Mouse (Mus musculus) kidney, postnatal 36 days (tissue): ENCODE measurements around the gene Ttyh2.

Source experiments
- DNase-seq, 2 experiments: peaks; one replicate each; pipeline ENCODE4 v3.0.0; 2021 to 2022; ENCODE audit warnings: mixed read lengths in 2 of 2

Gene Ttyh2

DNA sequence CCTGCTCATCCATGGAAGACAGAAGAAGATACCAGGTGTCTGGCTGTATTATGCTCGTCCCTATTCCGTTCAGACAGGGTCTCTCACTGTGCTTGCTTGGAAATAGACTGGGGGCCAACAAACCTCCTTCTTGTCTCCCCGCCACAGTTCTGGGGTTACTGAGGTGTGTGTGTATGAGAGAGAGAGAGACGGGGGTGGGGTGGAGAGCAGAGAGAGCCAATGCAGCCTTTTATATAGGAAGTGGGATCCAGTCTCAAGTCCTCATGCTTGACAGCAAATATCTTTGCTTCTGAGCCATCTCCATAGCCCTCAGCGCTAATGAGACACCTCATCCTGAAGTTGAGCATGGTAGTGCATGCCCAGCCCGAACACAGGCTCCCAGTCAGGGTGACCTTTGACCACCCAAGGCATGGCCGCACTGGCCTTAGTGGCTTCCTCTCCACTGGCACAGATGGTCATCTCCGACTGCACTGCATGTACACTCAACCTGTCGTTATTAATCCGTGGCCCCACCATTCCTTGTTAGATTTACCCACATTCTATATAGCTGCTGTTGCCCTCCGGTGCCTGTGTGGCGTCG lies 7.2 kb downstream of the Ttyh2 start:
- peak; percentile 41 to 66 for DNase-seq

- DNase-seq = peak in 1 of 2 experiments; percentile 45
These were observed 7.9 kb downstream of the Ttyh2 start for GRCm38 (mm10) chr11:114683029-114683721.

DNA sequence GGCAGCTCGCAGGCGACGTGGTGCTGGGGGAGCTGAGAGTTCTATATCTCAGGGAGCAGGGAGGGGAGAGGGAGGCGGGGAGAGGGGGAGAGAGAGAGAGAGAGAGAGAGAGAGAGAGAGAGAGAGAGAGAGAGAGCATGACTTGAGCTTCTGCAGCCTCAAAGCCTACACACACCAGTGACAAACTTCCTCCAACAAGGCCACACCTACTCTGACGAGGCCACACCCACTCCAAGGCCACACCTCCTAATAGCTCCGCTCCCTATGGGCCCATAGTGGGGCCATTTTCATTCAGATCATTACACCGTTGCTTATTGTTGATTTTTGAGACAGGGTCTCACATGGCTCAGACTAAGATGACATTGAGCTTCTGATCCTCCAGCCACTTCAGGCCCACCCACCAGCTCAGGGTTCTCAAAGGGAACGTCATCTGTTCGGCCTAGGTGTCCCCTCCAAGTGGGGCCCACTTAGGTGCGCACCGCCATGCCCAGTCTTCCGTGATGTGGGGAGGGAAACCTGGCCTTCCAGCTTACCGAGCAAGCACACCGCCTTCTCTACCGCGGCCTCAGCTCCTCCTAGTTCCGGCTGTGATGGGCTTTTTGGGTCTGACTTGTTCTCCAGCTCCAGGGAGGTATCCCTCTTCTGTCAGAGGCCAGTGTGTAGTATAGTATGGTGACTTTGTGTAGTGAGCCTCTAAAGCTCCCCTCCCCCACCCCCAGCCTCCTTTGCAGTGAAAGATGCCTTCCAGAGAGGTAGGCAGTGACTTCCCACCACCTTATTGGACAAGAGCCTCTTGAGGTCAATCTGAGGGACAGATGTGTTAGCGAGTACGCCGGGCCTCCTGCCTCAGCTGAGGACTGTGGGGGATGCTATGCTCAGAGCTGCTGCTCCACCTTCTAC lies 8.7 kb downstream of the Ttyh2 start:
- no peak for DNase-seq

DNA sequence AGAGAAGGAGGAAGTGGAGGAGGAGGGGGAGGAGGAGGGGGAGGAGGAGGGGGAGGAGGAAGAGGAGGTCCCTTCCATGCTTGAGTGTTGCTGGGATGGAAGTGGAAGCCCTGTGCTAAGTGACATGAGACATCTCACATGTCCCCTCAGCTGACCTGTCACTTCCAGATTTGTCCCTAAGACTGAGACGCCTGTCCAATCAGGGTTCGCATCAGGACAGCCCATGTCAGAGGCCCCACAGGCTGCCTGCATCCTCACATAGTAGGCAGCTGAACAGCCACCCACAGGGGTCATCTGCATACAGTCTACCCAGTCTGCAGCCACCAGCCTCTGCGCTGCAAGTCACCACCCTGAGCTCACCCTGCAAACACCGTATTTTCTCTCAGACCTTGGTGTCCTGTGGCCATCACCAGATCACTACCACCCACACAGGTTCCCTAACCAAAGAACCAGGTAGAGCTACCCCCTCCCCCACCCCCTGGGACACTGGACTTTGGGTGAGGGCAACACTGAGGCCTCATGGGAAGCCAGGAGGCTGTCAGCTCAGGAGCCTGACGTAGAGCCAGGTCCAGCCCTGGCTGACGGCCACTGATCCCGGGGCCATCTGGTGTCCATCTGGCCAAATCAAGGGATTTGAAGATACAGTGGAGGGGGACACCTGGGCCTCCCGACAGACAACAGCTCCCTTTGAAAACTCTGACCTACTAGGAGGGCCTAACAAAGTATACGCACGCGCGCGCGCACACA lies 9.6 kb downstream of the Ttyh2 start:
- DNase-seq = peak; percentile 86 to 92

- no peak for DNase-seq
These were observed 10.4 kb downstream of the Ttyh2 start for GRCm38 (mm10) chr11:114685526-114686040.

DNA sequence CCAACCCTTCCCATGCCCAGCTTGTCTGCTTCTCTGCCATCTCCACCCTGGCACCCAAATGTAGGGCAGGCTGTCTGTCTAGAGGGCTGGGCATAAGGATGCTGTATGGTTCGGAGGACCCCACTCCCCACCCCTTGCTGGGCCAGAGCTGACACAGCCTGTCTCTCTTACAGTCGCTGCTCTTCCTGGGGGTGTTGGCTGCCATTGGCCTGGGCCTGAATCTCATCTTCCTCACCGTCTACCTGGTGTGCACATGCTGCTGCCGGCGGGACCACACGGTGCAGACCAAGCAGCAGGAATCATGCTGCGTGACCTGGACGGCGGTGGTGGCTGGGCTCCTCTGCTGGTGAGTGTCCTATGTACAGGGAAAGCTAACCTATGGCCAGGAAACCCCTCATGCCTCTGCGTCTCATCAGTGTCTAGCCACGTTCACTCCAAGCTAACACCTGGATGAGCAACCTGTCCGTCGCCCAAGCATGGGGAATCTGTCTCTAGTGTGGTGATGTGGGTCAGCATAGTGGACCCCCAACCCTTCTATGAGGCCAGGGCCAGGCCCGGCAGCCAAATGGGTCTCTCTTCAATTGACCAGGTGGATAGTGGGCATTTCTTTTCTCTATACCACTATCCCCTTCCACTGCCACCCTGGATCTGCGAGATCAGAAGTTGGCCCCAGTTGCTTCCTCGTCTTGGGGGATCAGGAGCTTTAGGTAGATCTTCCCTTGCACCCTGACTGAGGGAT lies 11.2 kb downstream of the Ttyh2 start:
- no peak for DNase-seq

GRCm38 (mm10) chr11:114687574-114688188 lies 12.4 kb downstream of the Ttyh2 start:
- peak in 1 of 2 experiments; percentile 34 for DNase-seq

DNA sequence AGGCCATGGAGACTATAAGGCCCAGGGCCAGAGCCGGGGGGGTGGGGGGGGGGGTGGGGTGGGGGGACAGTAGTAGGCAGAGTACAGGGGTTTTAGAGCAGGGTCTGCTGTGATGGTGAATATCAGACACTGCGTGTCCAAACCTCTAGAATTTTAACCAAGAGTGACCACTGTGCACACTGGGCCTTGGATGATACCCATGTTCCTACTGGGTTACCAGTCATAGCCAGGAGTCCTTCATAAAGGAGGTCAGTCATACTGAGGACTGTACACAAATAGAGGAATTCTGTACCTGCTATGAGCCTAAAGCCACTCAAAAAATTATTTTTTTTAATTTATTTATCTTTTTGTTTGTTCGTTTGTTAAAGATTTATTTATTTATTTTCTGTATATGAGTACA lies 13.5 kb downstream of the Ttyh2 start:
- DNase-seq = no peak

DNA sequence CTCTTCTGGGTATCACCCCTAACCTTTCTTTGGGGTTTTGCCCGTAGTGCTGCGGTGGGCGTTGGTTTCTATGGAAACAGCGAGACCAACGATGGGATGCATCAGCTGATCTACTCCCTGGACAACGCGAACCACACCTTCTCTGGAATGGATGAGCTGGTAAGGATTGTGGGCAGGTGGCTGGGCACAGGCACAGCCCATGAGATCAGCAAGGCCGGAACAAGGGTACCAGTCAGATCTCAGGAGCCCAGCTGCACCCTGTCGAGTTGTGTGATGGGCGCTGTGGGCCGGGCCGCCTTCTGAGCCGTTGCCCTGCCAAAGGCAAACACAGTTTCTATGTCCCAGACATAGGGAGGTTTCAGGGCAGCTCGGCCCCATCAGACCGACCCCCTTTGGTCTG lies 15.0 kb downstream of the Ttyh2 start:
- DNase-seq = no peak

DNA sequence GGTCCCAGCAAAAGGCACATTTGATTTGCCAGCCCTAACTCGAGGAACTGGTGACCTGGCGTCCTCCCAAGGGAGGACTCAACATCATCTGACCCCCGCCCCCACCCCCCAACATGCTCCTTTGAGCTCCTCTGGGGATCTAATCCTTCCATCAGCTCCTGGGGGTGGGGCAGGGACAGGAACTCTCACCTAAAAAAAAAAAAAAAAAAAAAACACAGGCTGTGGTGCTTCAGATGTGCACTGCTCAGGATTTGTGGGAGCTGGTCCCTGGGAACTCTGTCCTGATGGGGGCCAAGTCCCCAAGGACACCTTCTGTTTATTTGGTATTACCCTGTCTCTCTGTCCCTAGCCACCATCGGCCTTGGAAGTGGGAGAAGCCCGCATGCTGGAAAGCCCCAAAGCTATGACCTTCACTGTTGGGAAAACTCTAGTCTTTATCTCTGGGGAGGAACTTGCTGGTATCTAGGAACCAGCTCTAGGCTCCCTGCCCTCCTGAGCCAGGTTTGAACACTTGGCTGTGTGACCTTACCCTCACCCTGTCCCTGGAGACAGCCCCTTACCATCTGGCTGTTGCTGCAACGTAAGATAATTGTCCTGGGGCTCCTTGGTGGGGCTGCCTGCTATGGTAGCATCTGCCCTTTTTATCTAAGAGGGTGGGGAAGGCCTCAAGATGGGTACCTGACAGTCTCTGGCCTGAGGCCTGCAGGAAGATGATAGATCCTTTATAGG lies 16.4 kb downstream of the Ttyh2 start:
- DNase-seq = no peak

GRCm38 (mm10) chr11:114692601-114693000 lies 17.4 kb downstream of the Ttyh2 start:
- no peak for DNase-seq

DNA sequence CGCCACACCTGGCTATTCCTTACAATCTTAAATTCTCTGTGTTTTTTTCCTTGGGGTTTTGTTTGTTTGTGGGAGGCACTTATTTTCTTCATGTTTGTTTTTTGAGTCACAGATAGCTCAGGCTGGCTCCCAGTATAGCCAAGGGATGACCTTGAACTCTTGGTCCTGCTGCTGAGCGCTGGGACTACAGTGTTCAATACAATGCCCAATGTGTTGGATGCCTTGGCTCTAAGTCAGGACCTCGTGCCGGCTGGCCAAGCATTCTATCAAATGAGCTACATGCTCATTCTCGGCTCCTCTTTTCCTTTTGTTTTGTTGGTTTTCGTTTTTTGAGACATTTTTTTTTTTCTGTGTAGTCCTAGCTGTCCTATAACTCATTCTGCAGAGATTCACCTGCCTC lies 18.2 kb downstream of the Ttyh2 start:
- no peak for DNase-seq

- no peak for DNase-seq
These were observed 19.2 kb downstream of the Ttyh2 start for GRCm38 (mm10) chr11:114694451-114694850.

DNA sequence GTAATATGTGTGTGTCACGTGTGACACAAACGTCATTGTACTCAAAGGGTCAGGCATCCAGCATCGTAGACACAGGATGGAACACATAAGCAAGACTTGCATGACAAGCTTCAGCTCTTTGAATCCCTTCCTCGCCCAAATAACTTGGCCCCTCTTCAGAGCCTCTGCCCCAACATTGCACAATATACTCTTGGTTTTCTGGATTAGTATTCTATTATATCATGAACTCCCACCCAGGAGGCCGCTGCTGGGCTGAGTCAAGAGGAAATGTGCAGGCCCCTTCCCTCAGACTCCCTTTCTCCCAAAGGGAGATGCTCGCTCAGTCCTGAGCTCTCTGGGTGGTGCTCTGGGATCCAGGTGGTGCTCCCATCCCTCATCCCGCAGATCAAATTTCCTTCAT lies 23.3 kb downstream of the Ttyh2 start:
- DNase-seq = no peak

GRCm38 (mm10) chr11:114699511-114699910 lies 24.3 kb downstream of the Ttyh2 start:
- peak; percentile 57 to 58 for DNase-seq

DNA sequence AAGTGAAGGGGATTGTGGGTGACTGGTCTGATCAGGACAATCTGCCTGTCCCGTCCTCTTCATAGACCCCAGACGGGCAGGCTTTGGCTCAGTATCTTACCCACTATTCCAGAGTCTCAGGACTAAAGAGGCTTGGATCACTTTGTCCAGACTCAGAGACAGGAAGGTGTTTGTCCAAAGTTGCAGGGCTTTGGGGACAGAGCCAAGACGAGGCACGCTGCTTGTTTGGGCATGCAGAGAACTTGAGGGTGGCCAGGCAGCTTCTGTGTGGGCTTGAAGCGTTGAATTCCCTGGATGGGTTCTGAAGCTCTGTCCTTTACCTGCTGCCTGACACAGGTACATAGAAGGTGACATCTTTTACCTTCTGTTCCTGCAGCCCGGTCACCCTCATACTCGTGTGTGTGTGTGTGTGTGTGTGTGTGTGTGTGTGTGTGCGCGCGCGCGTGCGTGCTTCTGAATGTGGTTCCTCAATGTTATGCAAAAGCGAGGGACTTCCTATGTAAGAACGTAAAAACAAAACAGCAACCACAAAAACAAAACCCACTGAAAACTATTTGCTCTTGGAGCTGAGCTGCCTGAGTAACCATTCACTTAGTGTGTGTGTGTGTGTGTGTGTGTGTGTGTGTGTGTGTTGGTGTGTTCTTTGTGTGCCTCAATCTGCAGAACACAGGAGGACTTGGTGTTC lies 27.2 kb downstream of the Ttyh2 start:
- DNase-seq = no peak

DNA sequence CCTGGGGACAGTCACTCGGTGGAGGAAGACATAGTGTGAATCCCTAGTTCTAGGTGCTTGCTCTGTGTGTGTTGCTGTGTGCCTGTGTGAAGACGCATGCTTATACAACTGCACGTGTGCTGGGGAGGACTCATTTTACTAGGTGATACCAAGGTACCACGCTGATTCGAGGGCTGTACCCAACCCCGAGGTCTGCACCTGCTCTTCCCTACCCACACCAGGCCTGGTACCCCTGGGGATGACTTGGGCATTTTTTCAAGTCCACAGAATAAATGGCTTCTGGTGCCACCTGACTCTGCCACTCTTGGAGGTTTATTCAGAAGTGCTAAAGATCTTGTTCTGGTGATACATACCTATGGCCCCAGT lies 27.7 kb downstream of the Ttyh2 start:
- DNase-seq = no peak

GRCm38 (mm10) chr11:114704071-114704913 lies 29.1 kb downstream of the Ttyh2 start:
- no peak for DNase-seq

- no peak for DNase-seq
These were observed 31.1 kb downstream of the Ttyh2 start for GRCm38 (mm10) chr11:114706358-114706757.
